Mouse (Mus musculus) neutrophil, adult 5-6 weeks (primary cell): ENCODE results near the gene Tmed9. TPM values are rescaled to one million over a fixed set of nuclear protein-coding genes. Genes with fewer than 3 reads are reported as not detected.

Source experiments
- total RNA-seq: library from RNA; stranded (forward); fragments of 200-1000 nt; gene quantifications from 2 replicates; pipeline ENCODE4 v1.2.3, GENCODE M21; 2017

Tmed9 gene
- total RNA-seq, 1 experiment from 2014 or later: 68.9 TPM

Other genes with a start within 250 kb of the Tmed9 start
- 0.61 and 1.7 TPM in 2 replicates for gene Mxd3, start 243.9 kb upstream of the Tmed9 start, total RNA-seq
- gene Lman2, start 210.9 kb upstream of the Tmed9 start, total RNA-seq: 75.9 and 87.7 TPM in 2 replicates
- 85.4 and 90.5 TPM in 2 replicates for gene Rgs14, start 204.0 kb upstream of the Tmed9 start, total RNA-seq
- 0.25 and 0.35 TPM in 2 replicates for gene Slc34a1, start 175.5 kb upstream of the Tmed9 start, total RNA-seq
- not detected in 2 replicates for gene Pfn3, start 158.5 kb upstream of the Tmed9 start, total RNA-seq
- 2.6 and 2.8 TPM in 2 replicates for gene F12, start 146.9 kb upstream of the Tmed9 start, total RNA-seq
- 362 and 371 TPM in 2 replicates for gene Grk6, start 128.7 kb upstream of the Tmed9 start, total RNA-seq
- gene Prr7, start 109.5 kb upstream of the Tmed9 start, total RNA-seq: 12.3 and 14.1 TPM in 2 replicates
- gene Dbn1, start 85.6 kb upstream of the Tmed9 start, total RNA-seq: 0.12 TPM in 2 replicates
- 43.2 and 47.3 TPM in 2 replicates for gene Pdlim7, start 60.1 kb upstream of the Tmed9 start, total RNA-seq
- 193 and 198 TPM in 2 replicates for gene Dok3, start 44.4 kb upstream of the Tmed9 start, total RNA-seq
- 107 and 116 TPM in 2 replicates for gene Ddx41, start 37.1 kb upstream of the Tmed9 start, total RNA-seq
- gene Fam193b, start 2.6 kb upstream of the Tmed9 start, total RNA-seq: 108 and 118 TPM in 2 replicates
- gene B4galt7, start 26.2 kb downstream of the Tmed9 start, total RNA-seq: 14.7 and 19.1 TPM in 2 replicates
- gene Caml, start 49.3 kb downstream of the Tmed9 start, total RNA-seq: 29.3 and 53.3 TPM in 2 replicates
- 206 and 230 TPM in 2 replicates for gene Ddx46, start 61.3 kb downstream of the Tmed9 start, total RNA-seq
- gene B230219D22Rik, start 119.4 kb downstream of the Tmed9 start, total RNA-seq: 42.8 and 43.5 TPM in 2 replicates
- gene Txndc15, start 140.9 kb downstream of the Tmed9 start, total RNA-seq: 25.3 and 31.1 TPM in 2 replicates
- gene Pcbd2, start 153.6 kb downstream of the Tmed9 start, total RNA-seq: 8.7 and 17.8 TPM in 2 replicates
- gene Catsper3, start 210.8 kb downstream of the Tmed9 start, total RNA-seq: not detected in 2 replicates